Mouse (Mus musculus) frontal cortex, adult (tissue): ENCODE data around the gene Ndufa10.
A peak's percentile ranks its signal among the peaks of the same experiment; 100 is the strongest.

ENCODE experiments used
- ATAC-seq: cut with Nextera tagmentation; 2 replicates; pipeline ENCODE4 v1.9.2; 2017; ENCODE audit warnings: mild to moderate bottlenecking, moderate library complexity, mixed read lengths; ENCODE audit not compliant: low TSS enrichment

The Ndufa10 gene

DNA sequence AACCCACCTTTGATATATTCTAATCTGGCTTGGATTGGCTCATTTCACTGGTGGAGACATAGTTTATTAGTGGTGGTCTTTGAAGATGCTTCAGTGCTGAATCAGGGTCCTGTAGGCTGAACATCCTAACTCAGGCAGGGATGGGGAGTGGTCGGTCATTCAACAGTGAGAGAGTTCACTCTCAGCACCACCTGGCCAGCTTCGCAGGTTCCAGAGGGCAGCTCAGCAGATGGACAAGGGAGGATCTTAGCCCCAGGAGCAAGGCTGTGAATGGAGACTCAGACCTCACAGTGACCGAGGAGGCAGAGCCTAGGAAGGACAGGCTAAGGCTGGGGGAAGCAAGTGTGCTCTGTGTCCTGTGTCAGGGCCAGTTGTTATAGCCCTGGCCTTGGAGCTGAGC, 42.2 kb downstream of the Ndufa10 start:
- no peak for ATAC-seq

DNA sequence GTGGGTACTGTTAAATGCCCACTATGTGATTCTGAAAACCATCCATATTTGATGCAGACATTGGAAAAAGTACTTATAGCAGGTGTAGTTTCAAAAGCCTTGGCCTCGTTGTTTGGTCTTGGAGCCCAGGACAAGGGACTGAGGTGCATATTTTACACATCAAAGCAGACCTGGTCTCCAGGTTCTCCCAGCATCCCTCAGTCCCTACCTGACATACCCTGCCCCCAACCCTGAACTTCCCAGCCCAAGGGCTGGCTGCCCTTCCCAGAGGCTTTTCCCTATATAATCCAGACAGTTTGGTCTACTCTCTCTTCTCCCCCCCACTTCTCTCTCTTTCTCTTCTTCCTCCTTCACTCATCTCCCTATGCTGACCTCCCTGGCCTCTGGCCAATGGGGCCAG, 42.7 kb downstream of the Ndufa10 start:
- no peak for ATAC-seq

DNA sequence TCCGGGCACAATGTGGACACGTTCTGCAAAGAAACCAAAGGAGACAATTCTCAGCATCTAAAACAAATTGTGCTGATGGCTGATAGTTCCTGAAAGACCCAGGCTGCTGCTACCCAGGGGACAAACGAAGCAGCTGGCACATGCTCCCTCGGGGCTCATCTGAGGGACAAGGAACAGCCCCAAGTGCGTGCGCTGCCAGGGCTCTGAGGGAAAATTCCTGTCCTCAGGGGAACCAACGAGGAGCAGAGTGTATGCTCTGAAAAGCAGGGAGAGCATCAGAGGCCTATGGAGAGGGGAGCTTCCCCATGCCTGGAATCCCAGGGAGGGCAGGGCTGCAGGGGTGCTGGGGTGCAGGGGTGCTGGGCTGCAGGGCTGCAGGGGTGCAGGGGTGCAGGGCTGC, 48.9 kb downstream of the Ndufa10 start:
- peak; percentile 62; the same call in 1 of the 2 replicates for ATAC-seq

DNA sequence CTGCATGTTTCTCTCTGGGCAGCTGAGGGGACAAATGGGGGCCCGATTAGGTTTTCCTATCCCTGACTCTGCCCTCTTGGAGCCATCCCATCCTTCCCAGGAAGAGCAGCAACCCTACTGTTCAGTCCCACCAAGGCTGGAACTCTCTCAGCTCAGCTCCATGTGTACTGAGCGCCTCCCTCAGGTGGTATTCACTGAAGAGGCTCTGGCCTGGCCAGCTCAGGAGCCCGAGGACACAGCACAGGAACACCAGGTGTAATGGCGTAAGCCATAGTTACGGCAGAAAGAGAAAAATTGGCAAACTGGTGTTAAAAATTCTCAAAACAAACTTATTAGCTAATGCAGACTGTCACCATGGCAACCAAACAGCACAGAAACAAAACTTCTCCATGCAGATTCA, 68.5 kb downstream of the Ndufa10 start:
- peak; percentile 55 for ATAC-seq

DNA sequence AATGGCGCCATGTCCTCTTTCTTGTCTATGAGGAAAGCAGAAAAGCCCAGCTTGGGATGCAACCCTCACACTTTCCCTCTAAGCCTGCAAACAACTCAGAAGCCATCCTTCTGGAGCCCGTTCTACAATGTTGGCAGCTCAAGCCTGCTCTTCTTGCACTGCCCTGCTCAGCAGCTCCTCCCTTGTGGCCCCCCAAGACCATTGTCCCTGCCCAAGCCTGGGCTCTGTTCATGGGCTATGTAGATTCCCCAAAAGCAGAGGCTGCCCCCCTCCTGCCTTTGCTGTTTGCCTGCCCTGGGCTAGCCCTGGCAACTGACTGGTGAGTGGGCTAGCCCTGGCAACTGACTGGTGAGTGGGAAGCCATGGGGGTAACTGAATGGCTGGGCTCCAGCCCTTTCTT, 73.1 kb downstream of the Ndufa10 start:
- ATAC-seq, result no peak

DNA sequence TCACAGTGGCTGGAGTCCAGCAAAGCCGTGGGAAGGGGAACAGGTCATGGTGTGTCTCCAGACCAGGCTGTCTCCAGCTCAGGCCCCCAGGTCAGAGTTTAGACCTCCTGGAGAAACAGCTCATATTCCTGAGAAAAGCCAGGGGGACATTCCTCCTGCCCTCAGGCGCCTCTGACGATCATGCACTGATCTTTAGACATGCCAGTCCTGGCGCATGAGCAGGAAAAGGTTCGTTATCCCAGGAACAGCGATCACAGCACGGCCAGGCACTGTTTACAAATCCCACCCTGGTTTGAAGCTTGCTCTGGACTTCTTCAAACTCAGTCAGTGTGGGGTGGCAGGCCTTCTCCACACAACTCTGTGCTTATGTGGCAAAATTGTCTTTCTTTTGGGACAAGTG, 75.1 kb downstream of the Ndufa10 start:
- no peak for ATAC-seq

DNA sequence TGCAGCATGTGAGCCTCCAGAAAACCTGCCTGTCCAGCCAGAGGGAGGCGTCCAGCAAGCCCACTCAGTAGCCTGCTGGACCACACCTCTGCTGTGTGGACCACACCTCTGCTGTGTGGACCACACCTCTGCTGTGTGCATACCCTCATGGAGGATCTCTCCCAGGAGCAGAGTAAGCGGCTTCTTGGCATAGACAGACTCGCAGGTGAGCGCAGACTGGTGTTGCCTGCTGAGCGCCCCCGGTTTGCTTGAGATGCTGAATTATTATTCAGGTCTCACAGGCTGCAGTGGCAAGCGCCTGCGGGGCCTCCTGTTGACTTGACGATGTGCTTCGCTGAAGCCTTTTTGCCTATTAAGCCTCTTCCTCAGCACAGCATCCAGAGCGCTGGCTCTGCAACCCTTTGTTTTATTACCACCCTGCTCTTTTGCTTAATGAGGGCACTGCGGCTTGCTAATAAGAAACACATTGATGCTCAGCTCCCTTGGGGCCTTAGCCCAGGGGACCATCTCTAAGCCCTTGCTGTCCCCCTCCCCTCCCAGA, 76.1 kb downstream of the Ndufa10 start:
- ATAC-seq, result no peak

DNA sequence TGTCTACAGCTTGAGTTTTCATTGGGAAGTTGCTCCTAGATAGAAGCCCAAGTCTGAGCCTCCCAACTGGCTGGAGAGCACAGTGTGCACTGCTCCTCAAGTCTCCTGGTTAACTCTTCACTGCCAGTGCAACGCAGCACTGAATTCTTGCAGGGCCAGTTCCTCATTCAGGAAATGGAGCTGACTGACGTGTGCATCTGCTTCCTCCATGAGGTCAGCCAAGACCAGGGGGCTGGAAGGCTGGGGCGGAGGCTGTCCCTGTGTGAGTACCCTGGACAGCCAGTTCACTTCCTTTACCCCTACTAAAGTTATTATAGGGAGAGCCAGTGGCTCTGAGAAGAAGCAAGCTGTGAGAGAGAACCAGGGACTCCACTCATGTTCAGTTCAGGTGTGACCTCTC, 79.4 kb downstream of the Ndufa10 start:
- ATAC-seq, result no peak

DNA sequence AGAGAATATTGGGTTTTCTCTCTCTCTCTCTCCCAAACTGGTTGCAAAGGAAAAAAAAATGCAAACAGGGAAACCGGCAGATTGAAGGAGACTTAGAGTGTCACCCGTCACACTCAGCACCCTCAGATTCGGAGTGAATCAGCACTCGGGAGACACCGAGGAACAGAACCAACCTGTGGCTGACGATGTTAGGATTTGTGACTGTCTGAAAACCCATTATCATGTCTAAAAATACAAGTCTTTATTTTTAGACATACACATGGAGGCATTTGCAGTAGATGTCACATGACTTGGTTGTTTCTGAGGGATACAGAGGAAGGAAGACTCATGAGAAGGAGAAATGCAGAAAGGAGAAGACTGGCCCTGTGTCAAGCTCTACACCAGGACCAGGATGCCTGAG, 80.5 kb downstream of the Ndufa10 start:
- peak; percentile 71 for ATAC-seq
